Mouse (Mus musculus): Measurements from ENCODE around the gene Naa15. TPM values are rescaled to one million over a fixed set of nuclear protein-coding genes. Genes with fewer than 3 reads are reported as not detected.

Naa15 gene
- polyA plus RNA-seq, 1 experiment from 2014 or later: 26.6 TPM

GRCm38 (mm10) chr3:51402628-51403027 is 12.3 kb upstream of the Naa15 start:
- no peak for DNase-seq (ENCODE audit: low spot score)
- H3K9ac ChIP-seq (ENCODE audit: low read depth, low read length): no peak overlapping the region
- H3K27ac ChIP-seq: no peak overlapping the region
- 94% methylated on average over 12 of the region's 12 CpGs for WGBS
- no peak overlapping the region for H3K4me2 ChIP-seq (ENCODE audit: low read length)
- H3K4me3 ChIP-seq (replicated peaks; ENCODE audit: low read depth, low read length): no peak overlapping the region
- H3K27me3 ChIP-seq (ENCODE audit: insufficient read depth, low read length): no peaks in the 10 kb centered on the region
- ATAC-seq (replicated peaks; ENCODE audit: low FRiP score, low read depth): no peak
- no peak for TF ChIP-seq CTCF (IDR thresholded peaks at IDR 0.05; ENCODE audit: low read depth)
- no peaks in the 10 kb centered on the region for H3K9me3 ChIP-seq (replicated peaks; ENCODE audit: low read length)
- H3K36me3 ChIP-seq (ENCODE audit: insufficient read depth, low read length): peaks cover 18% of the 10 kb centered on the region; the same call in 1 of the 2 replicates
- H3K4me1 ChIP-seq (replicated peaks; ENCODE audit: insufficient read depth, low read length): peaks cover 2% of the 10 kb centered on the region; the same call in 1 of the 2 replicates

GRCm38 (mm10) chr3:51407870-51408560 is 6.9 kb upstream of the Naa15 start:
- TF ChIP-seq CTCF (IDR thresholded peaks at IDR 0.05; ENCODE audit: low read depth): no peak
- ATAC-seq (replicated peaks; ENCODE audit: low FRiP score, low read depth) (no peak), DNase-seq (ENCODE audit: low spot score) (no peak)
- Histone ChIP-seq H3K27me3 (ENCODE audit: insufficient read depth, low read length) (no peaks in the 10 kb centered on the region), H3K9me3 (replicated peaks; ENCODE audit: low read length) (no peaks in the 10 kb centered on the region), H3K9ac (ENCODE audit: low read depth, low read length) (peak overlapping the region; percentile 70), H3K4me1 (replicated peaks; ENCODE audit: insufficient read depth, low read length) (peaks cover 6% of the 10 kb centered on the region; the same call in 1 of the 2 replicates), H3K27ac (peak overlapping the region; percentile 89), H3K4me2 (ENCODE audit: low read length) (peak overlapping the region; percentile 66), H3K36me3 (ENCODE audit: insufficient read depth, low read length) (peaks cover 15% of the 10 kb centered on the region; the same call in 1 of the 2 replicates), H3K4me3 (replicated peaks; ENCODE audit: low read depth, low read length) (peak overlapping the region; percentile 62)
- WGBS: 15% methylated on average over 20 of the region's 20 CpGs

GRCm38 (mm10) chr3:51408561-51409183 is 6.3 kb upstream of the Naa15 start, which contains the start of gene Ndufc1:
Gene Ndufc1, minus strand, starts transcription at chr3:51408988.
- ATAC-seq (replicated peaks; ENCODE audit: low FRiP score, low read depth) (peak; percentile 92), DNase-seq (ENCODE audit: low spot score) (peak; percentile 97)
- TF ChIP-seq CTCF (IDR thresholded peaks at IDR 0.05; ENCODE audit: low read depth): peak; percentile 99
- Histone ChIP-seq H3K4me1 (replicated peaks; ENCODE audit: insufficient read depth, low read length) (peaks cover 6% of the 10 kb centered on the region; the same call in 1 of the 2 replicates), H3K9ac (ENCODE audit: low read depth, low read length) (peak within 1 kb of the TSS; percentile 70), H3K27me3 (ENCODE audit: insufficient read depth, low read length) (no peaks in the 10 kb centered on the region), H3K4me3 (replicated peaks; ENCODE audit: low read depth, low read length) (peak within 1 kb of the TSS; percentile 62), H3K27ac (peak within 1 kb of the TSS; percentile 89), H3K36me3 (ENCODE audit: insufficient read depth, low read length) (peaks cover 9% of the 10 kb centered on the region; the same call in 1 of the 2 replicates), H3K4me2 (ENCODE audit: low read length) (peak within 1 kb of the TSS; percentile 66), H3K9me3 (replicated peaks; ENCODE audit: low read length) (no peaks in the 10 kb centered on the region)
- under 1% methylated on average over 40 of the region's 40 CpGs for WGBS

GRCm38 (mm10) chr3:51412457-51412856 is 2.5 kb upstream of the Naa15 start:
- no peaks in the 10 kb centered on the region for H3K36me3 ChIP-seq (ENCODE audit: insufficient read depth, low read length)
- H3K4me1 ChIP-seq (replicated peaks; ENCODE audit: insufficient read depth, low read length): peaks cover 10% of the 10 kb centered on the region
- no peak overlapping the region for H3K27ac ChIP-seq
- ATAC-seq (replicated peaks; ENCODE audit: low FRiP score, low read depth) (no peak), DNase-seq (ENCODE audit: low spot score) (no peak)
- WGBS: 92% methylated on average over 7 of the region's 7 CpGs
- no peaks in the 10 kb centered on the region for H3K9me3 ChIP-seq (replicated peaks; ENCODE audit: low read length)
- H3K4me3 ChIP-seq (replicated peaks; ENCODE audit: low read depth, low read length): no peak overlapping the region
- H3K9ac ChIP-seq (ENCODE audit: low read depth, low read length): no peak overlapping the region
- no peak overlapping the region for H3K4me2 ChIP-seq (ENCODE audit: low read length)
- no peak for TF ChIP-seq CTCF (IDR thresholded peaks at IDR 0.05; ENCODE audit: low read depth)
- H3K27me3 ChIP-seq (ENCODE audit: insufficient read depth, low read length): no peaks in the 10 kb centered on the region

- ATAC-seq (replicated peaks; ENCODE audit: low FRiP score, low read depth) (no peak), DNase-seq (ENCODE audit: low spot score) (no peak)
- Histone ChIP-seq H3K4me3 (replicated peaks; ENCODE audit: low read depth, low read length) (no peak overlapping the region), H3K9me3 (replicated peaks; ENCODE audit: low read length) (no peaks in the 10 kb centered on the region), H3K36me3 (ENCODE audit: insufficient read depth, low read length) (no peaks in the 10 kb centered on the region), H3K27me3 (ENCODE audit: insufficient read depth, low read length) (no peaks in the 10 kb centered on the region), H3K4me1 (replicated peaks; ENCODE audit: insufficient read depth, low read length) (peaks cover 9% of the 10 kb centered on the region), H3K9ac (ENCODE audit: low read depth, low read length) (no peak overlapping the region), H3K4me2 (ENCODE audit: low read length) (no peak overlapping the region), H3K27ac (no peak overlapping the region)
- TF ChIP-seq CTCF (IDR thresholded peaks at IDR 0.05; ENCODE audit: low read depth): no peak
- 73% methylated on average over 1 of the region's 1 CpGs for WGBS
These were observed 1.7 kb upstream of the Naa15 start for GRCm38 (mm10) chr3:51413276-51413675.

GRCm38 (mm10) chr3:51416073-51416363 is 1.1 kb downstream of the Naa15 start:
- DNase-seq (ENCODE audit: low spot score) (no peak), ATAC-seq (replicated peaks; ENCODE audit: low FRiP score, low read depth) (peak; percentile 55)
- H3K27ac ChIP-seq: peak overlapping the region; percentile 96
- peak overlapping the region; percentile 98 for H3K9ac ChIP-seq (ENCODE audit: low read depth, low read length)
- H3K27me3 ChIP-seq (ENCODE audit: insufficient read depth, low read length): no peaks in the 10 kb centered on the region
- peaks cover 12% of the 10 kb centered on the region for H3K4me1 ChIP-seq (replicated peaks; ENCODE audit: insufficient read depth, low read length)
- 1% methylated on average over 21 of the region's 30 CpGs for WGBS
- no peaks in the 10 kb centered on the region for H3K36me3 ChIP-seq (ENCODE audit: insufficient read depth, low read length)
- peak overlapping the region; percentile 99 for H3K4me3 ChIP-seq (replicated peaks; ENCODE audit: low read depth, low read length)
- TF ChIP-seq CTCF (IDR thresholded peaks at IDR 0.05; ENCODE audit: low read depth): no peak
- peak overlapping the region; percentile 70 for H3K4me2 ChIP-seq (ENCODE audit: low read length)
- no peaks in the 10 kb centered on the region for H3K9me3 ChIP-seq (replicated peaks; ENCODE audit: low read length)
